Mouse (Mus musculus): Measurements from ENCODE around the gene Atg2a. TPM values are rescaled to one million over a fixed set of nuclear protein-coding genes. Genes with fewer than 3 reads are reported as not detected.
A peak's percentile ranks its signal among the peaks of the same experiment; 100 is the strongest.

The Atg2a gene
- polyA plus RNA-seq, 1 experiment from 2014 or later: 4.1 TPM

- WGBS (ENCODE audit: insufficient replicate concordance): 69% methylated on average over 11 of the region's 11 CpGs
- H3K27me3 ChIP-seq: no peaks in the 10 kb centered on the region
- H3K9ac ChIP-seq: peak overlapping the region; percentile 80; the same call in 1 of the 2 replicates
- peak overlapping the region; percentile 67 for H3K4me3 ChIP-seq (replicated peaks)
- ATAC-seq (ENCODE audit: low read depth): no peak
- 0 out of 2 replicates have a peak, but pooled peaks cover 7% of the 10 kb centered on the region for H3K36me3 ChIP-seq
- peak overlapping the region; percentile 88 for H3K4me2 ChIP-seq
- peak; percentile 38 for DNase-seq
- no peaks in the 10 kb centered on the region for H3K9me3 ChIP-seq (replicated peaks)
- peaks cover 50% of the 10 kb centered on the region for H3K4me1 ChIP-seq (replicated peaks)
- 0 out of 2 replicates have a peak overlapping the region, but pooled peaks have one; percentile 34 for H3K27ac ChIP-seq
These were observed 7.0 kb upstream of the Atg2a start for GRCm38 (mm10) chr19:6234337-6235083.

DNA sequence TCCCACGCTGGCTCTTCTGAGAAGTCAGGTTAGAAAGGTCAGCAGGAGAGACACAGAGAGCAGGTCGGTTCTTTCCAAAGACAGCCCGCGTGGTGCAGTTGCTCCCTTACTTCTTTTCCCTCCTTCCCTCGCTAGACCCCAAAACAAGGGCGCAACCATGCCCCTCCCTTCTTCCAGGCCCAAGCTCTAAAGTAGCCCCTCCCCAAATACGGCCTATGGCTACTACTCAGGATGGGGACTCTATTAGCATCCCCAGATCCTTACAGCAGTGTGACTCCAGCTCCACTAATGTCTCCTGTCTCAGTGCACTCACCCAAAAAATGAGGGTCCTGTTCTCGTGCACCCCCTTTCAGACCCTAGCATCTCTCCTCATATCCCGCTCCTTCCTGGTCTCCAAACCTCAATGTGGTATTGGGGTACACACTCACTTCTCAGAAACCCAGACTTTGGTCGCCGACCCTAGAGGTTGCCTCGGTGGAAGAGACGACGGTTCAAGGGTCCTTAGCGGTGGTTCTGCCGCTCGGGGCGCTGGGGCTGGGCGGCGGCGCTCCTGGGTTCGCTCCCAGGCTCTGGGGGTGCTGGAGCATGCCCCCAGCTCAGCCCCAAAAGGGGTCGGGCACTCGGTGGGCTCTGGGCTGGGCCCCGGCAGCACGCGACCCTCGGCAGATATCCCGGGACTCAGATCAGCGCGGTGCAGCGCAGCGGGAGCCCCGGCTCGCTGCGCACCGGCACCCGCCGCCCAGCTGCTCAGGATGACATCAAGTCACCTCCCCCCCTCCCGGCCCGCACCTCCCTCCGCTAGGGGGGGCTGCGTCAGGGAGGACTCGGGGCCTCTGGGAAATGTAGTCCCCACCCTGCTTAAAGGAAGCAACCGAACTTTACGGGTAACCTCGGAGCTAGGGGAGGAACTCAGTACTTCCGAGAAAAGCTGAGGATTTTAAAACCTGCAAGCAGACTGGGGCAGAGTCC, 6.1 kb upstream of the Atg2a start, which contains the start of gene Ppp2r5b:
Ppp2r5b (minus strand) TSS at position 789 of the 969 bp plus-strand sequence.
- Histone ChIP-seq H3K9me3 (replicated peaks) (no peaks in the 10 kb centered on the region), H3K9ac (peak within 1 kb of the TSS; percentile 80), H3K27ac (peak within 1 kb of the TSS; percentile 98), H3K36me3 (0 out of 2 replicates have a peak, but pooled peaks cover 5% of the 10 kb centered on the region), H3K4me2 (peak within 1 kb of the TSS; percentile 88), H3K4me1 (replicated peaks) (peaks cover 58% of the 10 kb centered on the region), H3K27me3 (no peaks in the 10 kb centered on the region), H3K4me3 (replicated peaks) (peak within 1 kb of the TSS; percentile 67)
- WGBS (ENCODE audit: insufficient replicate concordance): 7% methylated on average over 48 of the region's 48 CpGs
- DNase-seq (peak; percentile 93), ATAC-seq (ENCODE audit: low read depth) (peak; percentile 87)

GRCm38 (mm10) chr19:6236053-6236441, 5.4 kb upstream of the Atg2a start:
- DNase-seq (peak; percentile 81), ATAC-seq (ENCODE audit: low read depth) (peak; percentile 79)
- H3K4me2 ChIP-seq: peak overlapping the region; percentile 88
- peaks cover 65% of the 10 kb centered on the region for H3K4me1 ChIP-seq (replicated peaks)
- no peaks in the 10 kb centered on the region for H3K27me3 ChIP-seq
- 1% methylated on average over 9 of the region's 9 CpGs for WGBS (ENCODE audit: insufficient replicate concordance)
- H3K36me3 ChIP-seq: 0 out of 2 replicates have a peak, but pooled peaks cover 3% of the 10 kb centered on the region
- H3K9ac ChIP-seq: peak overlapping the region; percentile 80
- H3K27ac ChIP-seq: peak overlapping the region; percentile 98
- H3K9me3 ChIP-seq (replicated peaks): no peaks in the 10 kb centered on the region
- H3K4me3 ChIP-seq (replicated peaks): peak overlapping the region; percentile 67

GRCm38 (mm10) chr19:6236842-6237241, 4.6 kb upstream of the Atg2a start:
- no peaks in the 10 kb centered on the region for H3K9me3 ChIP-seq (replicated peaks)
- no peak overlapping the region for H3K4me2 ChIP-seq
- no peak overlapping the region for H3K4me3 ChIP-seq (replicated peaks)
- WGBS (ENCODE audit: insufficient replicate concordance): 64% methylated on average over 7 of the region's 7 CpGs
- no peak for DNase-seq
- H3K36me3 ChIP-seq: no peaks in the 10 kb centered on the region
- peak overlapping the region; percentile 24; the same call in 1 of the 2 replicates for H3K27ac ChIP-seq
- no peak overlapping the region for H3K9ac ChIP-seq
- H3K27me3 ChIP-seq: no peaks in the 10 kb centered on the region
- peaks cover 65% of the 10 kb centered on the region for H3K4me1 ChIP-seq (replicated peaks)
- ATAC-seq (ENCODE audit: low read depth): no peak

DNA sequence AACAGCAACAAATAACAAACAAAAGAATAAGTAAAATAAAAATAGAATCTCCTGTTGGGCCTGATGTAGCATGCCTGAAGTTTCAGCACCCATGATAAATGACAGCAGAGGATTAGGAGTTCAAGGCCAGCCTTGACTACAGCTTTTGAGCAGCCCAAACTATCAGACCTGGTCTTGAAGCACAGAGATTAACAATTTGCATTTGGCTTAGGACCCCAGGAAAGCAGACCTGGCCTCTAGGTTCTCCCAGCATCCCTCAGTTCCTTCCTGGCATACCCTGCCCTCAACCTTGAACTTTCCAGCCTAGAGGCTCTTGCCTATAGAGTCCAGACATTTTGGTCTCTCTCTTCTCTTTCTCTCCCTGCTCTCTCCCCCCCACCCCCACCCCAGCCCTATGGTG, 2.7 kb upstream of the Atg2a start:
- Histone ChIP-seq H3K27ac (peak overlapping the region; percentile 94), H3K4me3 (replicated peaks) (no peak overlapping the region), H3K9ac (no peak overlapping the region), H3K9me3 (replicated peaks) (no peaks in the 10 kb centered on the region), H3K4me1 (replicated peaks) (peaks cover 82% of the 10 kb centered on the region), H3K36me3 (0 out of 2 replicates have a peak, but pooled peaks cover under 1% of the 10 kb centered on the region), H3K27me3 (no peaks in the 10 kb centered on the region), H3K4me2 (no peak overlapping the region)
- DNase-seq (no peak), ATAC-seq (ENCODE audit: low read depth) (no peak)

- Histone ChIP-seq H3K36me3 (peaks cover 15% of the 10 kb centered on the region), H3K27ac (peak overlapping the region; percentile 94), H3K4me3 (replicated peaks) (peak overlapping the region; percentile 41; the same call in 1 of the 2 replicates), H3K4me1 (replicated peaks) (peaks cover 71% of the 10 kb centered on the region), H3K27me3 (no peaks in the 10 kb centered on the region), H3K9me3 (replicated peaks) (no peaks in the 10 kb centered on the region), H3K4me2 (peak overlapping the region; percentile 53), H3K9ac (peak overlapping the region; percentile 62)
- WGBS (ENCODE audit: insufficient replicate concordance): 15% methylated on average over 1 of the region's 1 CpGs
- peak; percentile 51 for ATAC-seq (ENCODE audit: low read depth)
- peak; percentile 60 for DNase-seq
These were observed 1.3 kb upstream of the Atg2a start for GRCm38 (mm10) chr19:6240136-6240535.

DNA sequence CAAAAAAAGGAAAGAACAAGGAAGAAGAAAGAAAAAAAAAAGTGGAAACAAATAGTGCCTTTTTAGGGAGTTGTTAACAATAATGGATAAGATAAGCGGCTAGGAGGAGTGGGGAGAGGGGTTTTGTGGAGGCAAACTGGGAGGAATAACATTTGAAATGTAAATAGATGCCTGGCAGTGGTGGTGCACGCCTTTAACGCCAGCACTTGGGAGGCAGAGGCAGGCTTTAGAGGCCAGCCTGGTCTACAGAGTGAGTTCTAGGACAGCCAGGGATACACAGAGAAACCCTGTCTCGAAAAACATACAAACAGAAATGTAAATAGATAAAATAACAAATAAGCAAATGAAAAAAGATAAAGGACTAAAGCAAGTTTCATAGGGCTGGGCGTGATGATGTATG, 743 bp upstream of the Atg2a start:
- DNase-seq (no peak), ATAC-seq (ENCODE audit: low read depth) (no peak)
- Histone ChIP-seq H3K4me1 (replicated peaks) (peaks cover 67% of the 10 kb centered on the region), H3K4me2 (peak overlapping the region; percentile 53), H3K36me3 (peaks cover 21% of the 10 kb centered on the region), H3K27ac (peak overlapping the region; percentile 94), H3K4me3 (replicated peaks) (peak overlapping the region; percentile 41), H3K9me3 (replicated peaks) (no peaks in the 10 kb centered on the region), H3K27me3 (no peaks in the 10 kb centered on the region), H3K9ac (peak overlapping the region; percentile 62)
- 30% methylated on average over 5 of the region's 5 CpGs for WGBS (ENCODE audit: insufficient replicate concordance)

DNA sequence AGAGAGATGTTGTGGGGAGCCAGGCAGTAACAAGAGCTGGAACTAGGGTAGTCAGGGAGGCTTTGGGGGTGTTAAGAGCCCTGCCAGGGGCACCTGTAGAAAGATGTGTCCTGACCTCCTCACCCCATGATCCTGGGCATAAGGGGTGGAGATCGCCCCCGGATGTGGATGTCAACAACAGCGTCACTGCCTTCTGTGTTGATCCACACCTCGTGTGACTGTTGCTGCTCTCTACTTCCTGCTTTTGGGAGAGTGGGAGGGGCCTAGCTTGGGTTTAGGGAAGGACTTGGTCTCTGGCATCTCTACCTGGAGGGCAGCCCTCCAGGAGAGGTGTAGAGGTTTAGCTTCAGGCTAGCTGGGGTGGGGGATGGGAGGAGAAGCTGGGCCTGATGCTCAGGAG, 813 bp downstream of the Atg2a start:
- Histone ChIP-seq H3K4me3 (replicated peaks) (peak overlapping the region; percentile 90), H3K4me1 (replicated peaks) (peaks cover 55% of the 10 kb centered on the region), H3K36me3 (peaks cover 36% of the 10 kb centered on the region), H3K27me3 (no peaks in the 10 kb centered on the region), H3K4me2 (peak overlapping the region; percentile 94), H3K9ac (peak overlapping the region; percentile 94), H3K27ac (peak overlapping the region; percentile 88), H3K9me3 (replicated peaks) (no peaks in the 10 kb centered on the region)
- DNase-seq (peak; percentile 70), ATAC-seq (ENCODE audit: low read depth) (0 out of 2 replicates have a peak, but pooled peaks have one; percentile 6)
- WGBS (ENCODE audit: insufficient replicate concordance): 0% methylated on average over 4 of the region's 4 CpGs

GRCm38 (mm10) chr19:6243226-6243625, 1.8 kb downstream of the Atg2a start:
- Histone ChIP-seq H3K4me2 (peak overlapping the region; percentile 94), H3K36me3 (peaks cover 46% of the 10 kb centered on the region), H3K9ac (peak overlapping the region; percentile 94; the same call in 1 of the 2 replicates), H3K4me3 (replicated peaks) (peak overlapping the region; percentile 90), H3K27me3 (no peaks in the 10 kb centered on the region), H3K9me3 (replicated peaks) (no peaks in the 10 kb centered on the region), H3K27ac (peak overlapping the region; percentile 88; the same call in 1 of the 2 replicates), H3K4me1 (replicated peaks) (peaks cover 48% of the 10 kb centered on the region)
- no peak for ATAC-seq (ENCODE audit: low read depth)
- DNase-seq: no peak
- WGBS (ENCODE audit: insufficient replicate concordance): 78% methylated on average over 5 of the region's 5 CpGs

- Histone ChIP-seq H3K36me3 (peaks cover 64% of the 10 kb centered on the region), H3K4me1 (replicated peaks) (peaks cover 24% of the 10 kb centered on the region), H3K27ac (no peak overlapping the region), H3K27me3 (no peaks in the 10 kb centered on the region), H3K4me3 (replicated peaks) (no peak overlapping the region), H3K9ac (no peak overlapping the region), H3K9me3 (replicated peaks) (no peaks in the 10 kb centered on the region), H3K4me2 (no peak overlapping the region)
- WGBS (ENCODE audit: insufficient replicate concordance): 72% methylated on average over 1 of the region's 1 CpGs
- DNase-seq (no peak), ATAC-seq (ENCODE audit: low read depth) (no peak)
These were observed 4.3 kb downstream of the Atg2a start for GRCm38 (mm10) chr19:6245806-6246205.
